Mouse (Mus musculus): ENCODE measurements around the gene Phxr2. TPM values are rescaled to one million over a fixed set of nuclear protein-coding genes. Genes with fewer than 3 reads are reported as not detected.
"Not testable (repeated sequence)": the region's sequence is repeated elsewhere in the genome, so short reads cannot be mapped to it uniquely, and the experiment has no call there.

Gene Phxr2
- 0.13 and 0.21 TPM in 2 replicates for polyA plus RNA-seq (2016; fragmentation: Nextera tagmentation; extraction: Ambion mirVana)

DNA sequence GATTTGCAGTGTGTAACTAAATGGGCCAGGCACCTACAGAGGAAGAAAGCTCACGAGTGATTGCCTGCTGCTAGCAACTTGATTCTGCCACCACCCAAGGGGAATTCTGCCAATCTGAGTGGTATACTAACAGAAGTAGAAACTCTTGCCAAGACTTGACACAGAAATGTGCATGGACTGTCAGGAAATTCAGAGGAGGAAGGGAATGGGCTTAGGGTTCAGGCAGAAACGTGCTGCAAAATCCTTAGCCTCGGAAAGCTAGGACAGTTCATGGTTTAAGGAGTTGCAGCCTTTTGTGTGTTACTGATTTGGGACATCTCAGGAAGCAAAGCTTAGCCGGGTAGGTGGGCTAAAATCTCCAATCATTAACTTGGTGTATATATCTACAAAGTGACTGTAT lies at the start of gene Phxr2:
Gene Phxr2, minus strand, starts transcription at position 101 of the 400 bp plus-strand sequence.
- peaks cover 46% of the 10 kb centered on the region for H3K36me3 ChIP-seq (replicated peaks)
- H3K9me3 ChIP-seq = no peaks in the 10 kb centered on the region
- H3K27me3 ChIP-seq (replicated peaks; ENCODE audit: low read depth, poor library complexity, severe bottlenecking) = no peaks in the 10 kb centered on the region
- no peak within 1 kb of the TSS for H3K27ac ChIP-seq (replicated peaks)
- peaks cover 4% of the 10 kb centered on the region; the same call in 1 of the 2 replicates for H3K4me1 ChIP-seq
- no peak for DNase-seq (ENCODE audit: low spot score)
- 85% methylated on average over 4 of the region's 4 CpGs for WGBS
- H3K4me3 ChIP-seq = no peak within 1 kb of the TSS

DNA sequence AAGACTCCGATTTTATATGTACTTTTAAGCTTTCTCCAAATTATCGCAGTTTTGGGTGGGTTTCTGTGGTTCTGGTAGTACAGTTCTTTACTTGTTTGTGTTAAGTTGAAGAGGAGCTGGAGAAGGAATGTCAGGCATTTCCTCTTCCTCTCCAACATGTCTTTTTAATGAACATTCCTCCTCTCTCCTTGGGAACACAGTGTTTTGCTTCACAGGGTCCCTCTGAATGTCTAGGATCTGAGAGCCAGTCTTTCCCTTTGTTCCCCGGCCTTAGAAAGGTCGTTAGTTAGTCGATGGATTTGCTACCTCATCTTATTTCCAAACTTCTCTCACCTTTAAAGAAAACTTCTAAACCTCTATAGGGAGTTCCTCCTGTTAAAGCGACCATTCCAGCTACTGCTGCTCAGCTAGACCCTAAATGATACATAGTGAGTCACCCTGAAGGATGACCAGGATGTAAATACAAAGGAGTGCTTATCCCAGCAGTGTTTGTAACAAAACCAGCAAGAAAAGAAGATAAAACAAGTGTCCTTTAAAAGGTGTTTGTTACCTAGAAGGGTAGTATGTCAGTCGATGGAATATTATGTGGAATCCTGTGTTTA lies 46.9 kb upstream of the Phxr2 start:
- H3K36me3 ChIP-seq (replicated peaks) = peaks cover 15% of the 10 kb centered on the region
- no peak for DNase-seq (ENCODE audit: low spot score)
- H3K9me3 ChIP-seq = peaks cover under 1% of the 10 kb centered on the region; the same call in 1 of the 2 replicates
- WGBS = 37% methylated on average over 7 of the region's 7 CpGs
- H3K27ac ChIP-seq (replicated peaks) = peak overlapping the region; percentile 3
- no peaks in the 10 kb centered on the region for H3K27me3 ChIP-seq (replicated peaks; ENCODE audit: low read depth, poor library complexity, severe bottlenecking)
- peaks cover 35% of the 10 kb centered on the region for H3K4me1 ChIP-seq
- no peak overlapping the region for H3K4me3 ChIP-seq

DNA sequence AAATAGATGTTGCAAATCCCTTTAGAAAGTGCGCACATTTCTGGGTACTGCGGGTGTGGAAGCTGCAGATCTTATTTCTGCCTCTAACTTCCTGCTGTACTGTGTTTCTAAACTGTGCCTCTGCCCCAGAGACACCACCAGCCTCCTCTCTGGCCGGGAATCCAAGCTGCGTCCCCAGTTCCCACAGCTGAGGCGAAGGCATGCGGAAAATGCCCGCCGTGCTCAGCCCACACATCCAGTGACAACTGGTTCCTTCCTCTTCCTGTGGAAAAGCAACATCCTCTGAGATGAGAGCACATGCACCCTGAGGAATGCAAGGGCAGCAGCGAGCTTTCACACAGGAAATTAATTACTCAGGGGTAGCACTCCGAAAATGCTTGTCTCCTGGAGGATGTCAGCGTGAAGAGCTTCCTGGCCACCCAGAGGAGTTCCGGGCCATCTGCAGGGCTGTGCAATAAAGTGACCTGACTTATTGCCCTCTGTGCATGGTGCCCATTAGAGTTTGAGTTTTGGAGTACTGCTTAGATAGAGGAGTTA lies 45.9 kb upstream of the Phxr2 start:
- Histone ChIP-seq H3K4me1 (peaks cover 35% of the 10 kb centered on the region), H3K9me3 (no peaks in the 10 kb centered on the region), H3K36me3 (replicated peaks) (peaks cover 9% of the 10 kb centered on the region), H3K27me3 (replicated peaks; ENCODE audit: low read depth, poor library complexity, severe bottlenecking) (no peaks in the 10 kb centered on the region), H3K4me3 (peak overlapping the region; percentile 17; the same call in 1 of the 2 replicates), H3K27ac (replicated peaks) (peak overlapping the region; percentile 81)
- WGBS = 13% methylated on average over 12 of the region's 12 CpGs
- DNase-seq (ENCODE audit: low spot score) = peak; percentile 70

DNA sequence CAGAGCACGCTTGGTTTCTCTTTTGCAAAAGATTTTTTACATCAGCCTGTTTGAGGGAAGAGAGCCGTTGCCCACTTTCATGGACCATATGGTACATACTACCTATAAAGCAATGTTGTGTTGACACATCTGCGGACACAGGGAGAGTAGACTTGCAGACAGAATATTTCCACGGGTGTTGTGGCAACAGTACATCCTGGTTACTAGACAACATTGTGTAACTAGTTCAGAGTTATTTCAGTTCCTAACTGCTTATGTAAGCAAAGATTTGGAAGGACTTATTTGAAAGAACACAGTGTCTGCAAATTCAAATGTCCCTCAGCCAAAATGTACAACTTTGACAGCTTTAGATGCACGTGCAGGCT lies 43.6 kb upstream of the Phxr2 start:
- Histone ChIP-seq H3K27me3 (replicated peaks; ENCODE audit: low read depth, poor library complexity, severe bottlenecking) (no peaks in the 10 kb centered on the region), H3K4me3 (no peak overlapping the region), H3K36me3 (replicated peaks) (peaks cover 4% of the 10 kb centered on the region), H3K9me3 (no peaks in the 10 kb centered on the region), H3K27ac (replicated peaks) (no peak overlapping the region), H3K4me1 (peaks cover 46% of the 10 kb centered on the region)
- no peak for DNase-seq (ENCODE audit: low spot score)
- WGBS = 91% methylated on average over 5 of the region's 5 CpGs

DNA sequence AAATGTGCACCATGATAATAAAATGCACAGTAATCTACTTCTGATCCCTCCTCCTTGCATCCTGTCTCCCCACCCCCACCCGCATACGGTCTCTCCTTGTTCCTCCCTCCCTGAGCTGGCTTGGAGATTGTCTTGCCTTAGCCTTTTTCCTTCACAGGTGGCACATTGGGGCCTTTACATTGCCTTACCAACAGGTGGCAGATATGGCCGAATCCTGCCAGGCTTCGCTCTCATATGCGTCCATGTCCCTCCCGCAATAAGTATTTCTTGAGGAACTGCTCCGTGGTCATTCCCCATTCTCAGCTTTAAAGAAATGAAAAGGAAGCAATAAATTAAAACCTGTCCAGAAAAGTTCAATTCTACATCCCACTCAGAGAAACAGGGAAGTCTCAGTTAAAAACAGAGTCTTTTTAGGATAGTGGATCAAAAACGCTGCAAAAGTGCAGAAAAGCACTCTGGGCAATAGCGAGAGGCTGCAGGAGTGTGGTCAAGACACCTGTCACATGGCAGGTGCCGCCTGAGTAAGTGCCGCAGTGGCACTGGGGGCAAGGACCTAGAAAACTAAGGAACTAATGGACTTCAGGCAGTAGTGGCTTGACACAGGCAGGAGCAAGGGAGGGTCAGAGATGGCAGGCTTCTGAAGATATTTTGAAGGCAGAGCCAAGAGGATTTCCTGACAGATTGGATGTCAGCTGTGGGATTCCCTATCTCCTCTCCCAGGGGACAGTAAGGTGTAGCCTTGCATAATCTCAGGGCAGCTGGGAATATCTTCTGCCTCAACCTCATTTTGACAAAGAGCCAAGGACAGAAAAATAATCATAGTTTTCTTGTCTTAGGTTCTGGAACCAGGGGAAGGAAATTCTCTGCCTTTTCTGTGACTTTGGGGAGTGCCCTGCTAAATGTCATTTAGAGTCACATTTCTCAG lies 43.0 kb upstream of the Phxr2 start:
- Histone ChIP-seq H3K9me3 (no peaks in the 10 kb centered on the region), H3K27ac (replicated peaks) (no peak overlapping the region), H3K36me3 (replicated peaks) (no peaks in the 10 kb centered on the region), H3K4me3 (no peak overlapping the region), H3K4me1 (peaks cover 47% of the 10 kb centered on the region), H3K27me3 (replicated peaks; ENCODE audit: low read depth, poor library complexity, severe bottlenecking) (no peaks in the 10 kb centered on the region)
- peak; percentile 24 for DNase-seq (ENCODE audit: low spot score)
- 80% methylated on average over 11 of the region's 11 CpGs for WGBS

DNA sequence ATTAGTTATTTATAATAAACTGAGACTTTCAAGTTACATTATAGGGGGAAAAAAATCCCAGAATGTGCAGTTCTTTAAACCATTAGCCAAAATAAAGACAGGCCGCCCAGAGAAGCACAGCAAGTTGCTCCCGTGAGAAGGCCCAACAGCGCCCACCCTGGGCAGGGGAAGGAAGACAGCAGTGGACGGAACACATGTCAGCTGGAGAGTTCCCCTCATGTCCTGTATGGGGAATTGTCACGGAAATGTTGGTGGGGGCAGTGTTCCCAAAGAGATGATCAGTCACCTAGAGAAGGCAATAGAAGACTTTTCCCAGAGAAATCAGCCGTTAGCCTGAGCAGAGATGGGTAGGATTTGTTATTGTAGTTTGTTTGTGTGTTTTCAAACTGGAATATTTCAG lies 42.3 kb upstream of the Phxr2 start:
- Histone ChIP-seq H3K4me1 (peaks cover 45% of the 10 kb centered on the region), H3K4me3 (no peak overlapping the region), H3K36me3 (replicated peaks) (no peaks in the 10 kb centered on the region), H3K9me3 (no peaks in the 10 kb centered on the region), H3K27me3 (replicated peaks; ENCODE audit: low read depth, poor library complexity, severe bottlenecking) (no peaks in the 10 kb centered on the region), H3K27ac (replicated peaks) (no peak overlapping the region)
- DNase-seq (ENCODE audit: low spot score) = no peak
- 74% methylated on average over 6 of the region's 6 CpGs for WGBS

DNA sequence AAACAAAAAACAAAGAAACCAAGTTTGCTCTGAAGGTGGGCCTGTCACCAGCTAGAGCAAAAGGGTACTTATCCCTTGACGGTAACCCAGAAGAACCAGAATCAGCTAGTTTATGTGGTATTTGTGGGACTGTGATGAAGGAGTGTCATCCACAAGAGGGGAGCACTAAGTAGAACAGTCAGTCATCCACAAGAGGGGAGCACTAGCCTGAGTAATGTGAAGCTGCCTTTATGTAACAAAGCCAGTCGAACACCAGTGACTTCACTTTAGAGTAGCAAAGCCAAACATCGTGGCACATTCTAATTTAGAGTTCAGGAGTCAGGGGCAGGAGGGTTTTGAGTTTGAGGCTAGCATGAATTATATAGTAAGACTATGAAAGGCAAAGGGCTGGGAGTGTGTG lies 40.3 kb upstream of the Phxr2 start:
- Histone ChIP-seq H3K4me1 (peaks cover 34% of the 10 kb centered on the region), H3K9me3 (no peaks in the 10 kb centered on the region), H3K27ac (replicated peaks) (no peak overlapping the region), H3K27me3 (replicated peaks; ENCODE audit: low read depth, poor library complexity, severe bottlenecking) (no peaks in the 10 kb centered on the region), H3K36me3 (replicated peaks) (peaks cover 7% of the 10 kb centered on the region; the same call in 1 of the 2 replicates), H3K4me3 (no peak overlapping the region)
- WGBS = 84% methylated on average over 3 of the region's 3 CpGs
- DNase-seq (ENCODE audit: low spot score) = no peak

DNA sequence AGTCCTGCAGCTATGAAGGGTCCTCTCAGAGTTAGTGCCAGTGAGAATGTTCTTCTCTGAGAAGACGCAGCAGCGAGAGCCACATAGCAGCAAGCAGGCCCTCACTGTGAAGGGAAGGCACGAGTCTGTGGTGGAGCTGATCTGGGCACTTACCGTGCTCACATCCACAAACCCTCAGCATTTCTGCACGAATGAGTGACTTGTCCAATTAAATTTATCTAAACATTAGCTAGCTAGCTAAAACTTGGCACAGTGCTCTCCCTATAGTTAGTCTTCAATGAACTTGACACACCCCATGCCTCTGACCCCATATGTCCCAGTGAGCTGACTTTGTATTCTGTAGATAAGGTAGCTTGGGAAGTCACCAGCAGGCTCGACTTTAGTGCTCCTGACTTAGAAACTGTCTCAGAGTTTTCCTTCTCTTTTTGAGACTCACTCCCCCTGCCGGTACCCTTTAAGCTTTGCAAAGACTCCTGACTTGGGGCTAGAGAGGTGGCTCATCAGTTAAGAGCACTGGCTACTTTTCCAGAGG lies 39.7 kb upstream of the Phxr2 start:
- no peak overlapping the region for H3K4me3 ChIP-seq
- peaks cover 8% of the 10 kb centered on the region; the same call in 1 of the 2 replicates for H3K36me3 ChIP-seq (replicated peaks)
- no peaks in the 10 kb centered on the region for H3K9me3 ChIP-seq
- no peaks in the 10 kb centered on the region for H3K27me3 ChIP-seq (replicated peaks; ENCODE audit: low read depth, poor library complexity, severe bottlenecking)
- DNase-seq (ENCODE audit: low spot score) = no peak
- H3K4me1 ChIP-seq = peaks cover 29% of the 10 kb centered on the region
- 76% methylated on average over 7 of the region's 7 CpGs for WGBS
- peak overlapping the region; percentile 48; the same call in 1 of the 2 replicates for H3K27ac ChIP-seq (replicated peaks)

DNA sequence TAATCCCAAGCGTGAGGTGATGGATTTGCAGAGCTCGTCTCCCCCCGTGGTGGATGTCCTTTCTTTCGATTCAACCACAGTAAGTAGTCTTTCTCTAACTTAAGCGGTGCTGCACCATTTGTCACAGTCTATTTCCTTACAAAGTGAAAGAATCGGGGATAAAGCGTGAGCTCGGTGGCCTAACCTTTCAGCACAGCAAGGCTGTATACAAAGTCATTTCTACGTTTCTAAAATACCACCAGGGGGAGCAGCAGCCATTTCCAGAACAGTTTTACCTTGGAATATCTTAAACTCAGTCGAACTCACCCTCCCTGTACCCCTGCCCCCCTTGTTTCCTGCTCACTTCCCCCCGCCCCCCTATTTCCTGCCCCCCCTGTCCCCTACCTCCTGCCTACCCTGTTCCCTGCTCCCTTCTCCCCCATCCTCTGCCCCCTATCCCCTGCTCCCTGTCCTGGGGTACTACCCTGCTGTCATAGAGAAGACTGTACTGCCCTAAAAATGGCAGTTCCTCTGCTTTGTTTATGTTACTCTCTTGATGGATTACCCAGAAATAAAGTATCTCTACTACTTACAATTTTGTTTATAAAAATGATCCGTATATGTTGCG lies 38.8 kb upstream of the Phxr2 start:
- peak overlapping the region; percentile 48; the same call in 1 of the 2 replicates for H3K27ac ChIP-seq (replicated peaks)
- peak; percentile 56 for DNase-seq (ENCODE audit: low spot score)
- no peaks in the 10 kb centered on the region for H3K27me3 ChIP-seq (replicated peaks; ENCODE audit: low read depth, poor library complexity, severe bottlenecking)
- no peaks in the 10 kb centered on the region for H3K9me3 ChIP-seq
- 52% methylated on average over 13 of the region's 13 CpGs for WGBS
- H3K4me3 ChIP-seq = no peak overlapping the region
- H3K4me1 ChIP-seq = peaks cover 29% of the 10 kb centered on the region
- peaks cover 17% of the 10 kb centered on the region for H3K36me3 ChIP-seq (replicated peaks)

DNA sequence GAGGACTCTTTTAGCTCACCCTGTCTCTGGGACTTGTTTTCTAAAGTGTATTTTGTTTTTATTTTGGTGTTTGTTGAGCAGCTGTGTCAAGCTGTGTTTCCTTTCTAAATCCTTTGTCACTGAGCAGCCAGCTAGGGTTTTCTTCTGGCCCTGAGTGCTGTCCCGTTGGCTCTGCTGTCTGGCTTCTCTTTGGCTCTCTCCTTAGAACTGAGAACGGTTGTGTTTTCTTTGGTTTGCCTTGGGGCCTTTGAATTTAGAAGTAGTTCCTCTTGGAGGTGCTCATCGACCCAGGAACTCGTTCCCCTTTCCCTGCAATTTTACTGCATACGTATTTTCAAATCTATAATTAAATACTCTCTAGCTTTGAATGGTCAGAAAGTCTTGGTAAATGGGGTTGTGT lies 36.9 kb upstream of the Phxr2 start:
- 85% methylated on average over 5 of the region's 5 CpGs for WGBS
- Histone ChIP-seq H3K4me1 (peaks cover 21% of the 10 kb centered on the region), H3K4me3 (no peak overlapping the region), H3K36me3 (replicated peaks) (peaks cover 22% of the 10 kb centered on the region), H3K9me3 (no peaks in the 10 kb centered on the region), H3K27ac (replicated peaks) (no peak overlapping the region), H3K27me3 (replicated peaks; ENCODE audit: low read depth, poor library complexity, severe bottlenecking) (no peaks in the 10 kb centered on the region)
- DNase-seq (ENCODE audit: low spot score) = no peak

DNA sequence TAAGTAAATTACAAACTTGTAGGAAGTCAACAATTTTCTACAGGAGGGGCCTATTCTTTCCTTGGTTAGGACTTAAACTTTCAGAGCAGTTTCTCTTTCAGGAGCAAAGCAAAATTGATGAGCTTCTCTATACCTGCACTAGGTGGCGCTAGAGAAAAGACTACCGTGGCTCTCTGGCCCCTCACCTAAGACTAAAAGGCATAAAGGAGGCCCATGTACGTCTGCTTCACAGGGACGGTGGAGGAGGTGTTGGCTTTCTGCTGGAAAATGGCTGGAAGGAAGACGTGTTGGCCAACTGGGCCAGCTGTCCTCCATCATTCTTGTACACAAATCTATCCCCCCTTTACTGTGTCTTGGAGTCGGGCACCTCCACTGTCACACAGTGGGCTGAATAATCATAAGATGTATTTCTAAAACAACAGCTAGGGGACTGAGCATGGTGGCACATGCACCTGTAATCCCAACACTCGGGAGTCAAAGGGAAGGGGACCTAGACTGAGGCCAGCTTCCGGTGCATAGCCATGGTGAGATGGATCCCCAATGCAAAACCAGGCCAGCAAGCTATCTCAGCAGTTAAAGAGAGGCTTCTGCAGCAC lies 36.0 kb upstream of the Phxr2 start:
- 40% methylated on average over 8 of the region's 8 CpGs for WGBS
- peaks cover 29% of the 10 kb centered on the region for H3K36me3 ChIP-seq (replicated peaks)
- H3K4me1 ChIP-seq = peaks cover 21% of the 10 kb centered on the region
- DNase-seq (ENCODE audit: low spot score) = peak; percentile 53
- no peaks in the 10 kb centered on the region for H3K27me3 ChIP-seq (replicated peaks; ENCODE audit: low read depth, poor library complexity, severe bottlenecking)
- no peak overlapping the region for H3K4me3 ChIP-seq
- no peak overlapping the region; the same call in 1 of the 2 replicates for H3K27ac ChIP-seq (replicated peaks)
- H3K9me3 ChIP-seq = no peaks in the 10 kb centered on the region

DNA sequence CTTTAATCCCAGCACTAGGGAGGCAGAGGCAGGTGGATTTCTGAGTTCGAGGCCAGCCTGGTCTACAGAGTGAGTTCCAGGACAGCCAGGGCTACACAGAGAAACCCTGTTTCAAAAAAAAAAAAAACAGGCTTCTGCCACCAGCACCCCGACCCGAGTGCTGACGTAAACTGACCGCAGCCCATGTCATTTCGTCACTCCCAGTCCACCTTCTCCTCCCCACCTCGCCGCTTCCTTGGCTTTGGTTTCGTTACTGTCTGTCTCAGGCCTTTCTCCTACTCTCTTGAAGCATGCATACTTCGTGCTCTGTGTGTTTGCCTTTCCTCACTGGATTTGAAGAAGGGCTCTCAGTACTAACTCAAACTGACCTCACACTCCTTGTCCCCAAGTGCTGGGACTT lies 31.6 kb upstream of the Phxr2 start:
- H3K27ac ChIP-seq (replicated peaks); H3K4me3 ChIP-seq; H3K4me1 ChIP-seq; DNase-seq (ENCODE audit: low spot score); H3K27me3 ChIP-seq (replicated peaks; ENCODE audit: low read depth, poor library complexity, severe bottlenecking); H3K9me3 ChIP-seq: not testable (repeated sequence)
- H3K36me3 ChIP-seq (replicated peaks) = peaks cover 45% of the 10 kb centered on the region
- 93% methylated on average over 10 of the region's 10 CpGs for WGBS

Measured in embryonic facial prominence, embryonic 10.5 days (tissue).